Mouse (Mus musculus) G1E (cell line): ENCODE measurements around the gene Akap12.

Experiments used
- CTCF ChIP-seq: IDR thresholded peaks from 2 replicates; pipeline ENCODE4 v1.5.1; 2012; ENCODE audit warnings: low read depth, low read length, inconsistent platforms, mixed read lengths
- GATA2 ChIP-seq: IDR thresholded peaks from 2 replicates; pipeline ENCODE4 v1.6.1; 2012; ENCODE audit warnings: low read depth, low read length, inconsistent platforms, borderline replicate concordance
- TAL1 ChIP-seq: conservative IDR thresholded peaks from 2 replicates; pipeline ENCODE4 v1.6.1; 2012; ENCODE audit warnings: low read depth, low read length, inconsistent platforms, mixed read lengths

- TF ChIP-seq CTCF (no peak), TAL1 (no peak), GATA2 (no peak)
Observed at GRCm38 (mm10) chr10:4233102-4233501, 33.1 kb upstream of the Akap12 start.
